Mouse (Mus musculus) embryonic fibroblast, embryonic 13.5 days (primary cell): Measurements from ENCODE around the gene Zfp385c.

Experiments
- CTCF ChIP-seq: IDR thresholded peaks from 2 replicates; pipeline ENCODE4 v1.5.1; 2011; ENCODE audit warnings: mild to moderate bottlenecking, control low read depth, low read length, moderate library complexity, borderline replicate concordance; ENCODE audit not compliant: insufficient read depth
- POLR2A ChIP-seq: IDR thresholded peaks from 2 replicates; pipeline ENCODE4 v1.6.1; 2011; ENCODE audit warnings: low read depth, mild to moderate bottlenecking, control low read depth, low read length, moderate library complexity

DNA sequence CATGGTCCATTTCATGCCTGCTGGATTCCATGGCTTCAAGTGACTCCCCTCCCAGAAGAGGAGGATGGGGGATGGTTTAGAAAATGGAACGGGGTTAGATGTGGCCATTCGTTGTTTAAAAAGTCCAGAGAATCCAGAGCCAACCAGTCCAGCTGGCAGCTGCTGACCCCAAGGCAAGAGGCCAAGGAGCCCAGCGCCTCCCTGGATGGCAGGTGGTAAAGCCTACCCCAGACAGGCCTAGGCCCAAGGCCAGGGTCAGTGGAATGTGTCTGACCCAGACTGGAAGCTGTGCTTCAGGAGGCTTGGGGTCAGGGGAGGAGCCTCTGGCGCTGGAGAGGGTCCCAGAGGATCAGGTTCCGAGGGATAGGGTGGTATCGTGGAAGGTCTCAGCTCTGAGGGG, 49.1 kb upstream of the Zfp385c start:
- TF ChIP-seq CTCF (no peak), POLR2A (no peak)
